Mouse (Mus musculus): ENCODE results near the gene Ncam1. TPM values are rescaled to one million over a fixed set of nuclear protein-coding genes. Genes with fewer than 3 reads are reported as not detected.

Gene Ncam1
- polyA plus RNA-seq, 1 experiment, result 3.2 TPM

GRCm38 (mm10) chr9:49483316-49483715 lies 315.4 kb downstream of the Ncam1 start:
- WGBS, result 58% methylated on average over 10 of the region's 10 CpGs

GRCm38 (mm10) chr9:49472126-49472525 lies 326.6 kb downstream of the Ncam1 start:
- H3K27me3 ChIP-seq (replicated peaks; ENCODE audit: control insufficient read depth, insufficient read depth, low read length), result no peaks in the 10 kb centered on the region
- no peak for DNase-seq
- H3K4me1 ChIP-seq (ENCODE audit: control insufficient read depth, insufficient read depth, low read length), result no peaks in the 10 kb centered on the region
- 65% methylated on average over 11 of the region's 11 CpGs for WGBS
- TF ChIP-seq POLR2A (IDR thresholded peaks at IDR 0.05; ENCODE audit: low read depth, low read length) (no peak), CTCF (conservative IDR thresholded peaks at IDR 0.05; ENCODE audit: insufficient read depth, insufficient read length, low read depth, low read length) (no peak)
- no peaks in the 10 kb centered on the region for H3K36me3 ChIP-seq (ENCODE audit: control insufficient read depth, insufficient read depth, low read length)
- no peak overlapping the region for H3K27ac ChIP-seq (ENCODE audit: insufficient read depth, low read depth, low read length)
- H3K4me3 ChIP-seq (ENCODE audit: insufficient read depth, low read depth, low read length), result no peak overlapping the region

More at GRCm38 (mm10) chr9:49483316-49483715, 315.4 kb downstream of the Ncam1 start:
- Histone ChIP-seq H3K4me3 (ENCODE audit: insufficient read depth, low read depth, low read length) (no peak overlapping the region), H3K36me3 (ENCODE audit: control insufficient read depth, insufficient read depth, low read length) (no peaks in the 10 kb centered on the region), H3K27me3 (replicated peaks; ENCODE audit: control insufficient read depth, insufficient read depth, low read length) (no peaks in the 10 kb centered on the region), H3K4me1 (ENCODE audit: control insufficient read depth, insufficient read depth, low read length) (no peaks in the 10 kb centered on the region), H3K27ac (ENCODE audit: insufficient read depth, low read depth, low read length) (no peak overlapping the region)
- TF ChIP-seq CTCF (conservative IDR thresholded peaks at IDR 0.05; ENCODE audit: insufficient read depth, insufficient read length, low read depth, low read length), result no peak
- no peak for DNase-seq

GRCm38 (mm10) chr9:49470946-49471345 lies 327.8 kb downstream of the Ncam1 start:
- H3K27ac ChIP-seq (ENCODE audit: insufficient read depth, low read depth, low read length), result no peak overlapping the region
- H3K4me1 ChIP-seq (ENCODE audit: control insufficient read depth, insufficient read depth, low read length), result no peaks in the 10 kb centered on the region
- TF ChIP-seq CTCF (conservative IDR thresholded peaks at IDR 0.05; ENCODE audit: insufficient read depth, insufficient read length, low read depth, low read length), result no peak
- no peak for TF ChIP-seq POLR2A (IDR thresholded peaks at IDR 0.05; ENCODE audit: low read depth, low read length)
- WGBS, result 85% methylated on average over 6 of the region's 6 CpGs
- no peaks in the 10 kb centered on the region for H3K27me3 ChIP-seq (replicated peaks; ENCODE audit: control insufficient read depth, insufficient read depth, low read length)
- no peak overlapping the region for H3K4me3 ChIP-seq (ENCODE audit: insufficient read depth, low read depth, low read length)
- no peak for DNase-seq
- no peaks in the 10 kb centered on the region for H3K36me3 ChIP-seq (ENCODE audit: control insufficient read depth, insufficient read depth, low read length)

GRCm38 (mm10) chr9:49470006-49470405 lies 328.7 kb downstream of the Ncam1 start:
- Histone ChIP-seq H3K27ac (ENCODE audit: insufficient read depth, low read depth, low read length) (no peak overlapping the region), H3K27me3 (replicated peaks; ENCODE audit: control insufficient read depth, insufficient read depth, low read length) (no peaks in the 10 kb centered on the region), H3K36me3 (ENCODE audit: control insufficient read depth, insufficient read depth, low read length) (no peaks in the 10 kb centered on the region), H3K4me3 (ENCODE audit: insufficient read depth, low read depth, low read length) (no peak overlapping the region), H3K4me1 (ENCODE audit: control insufficient read depth, insufficient read depth, low read length) (no peaks in the 10 kb centered on the region)
- no peak for DNase-seq
- TF ChIP-seq POLR2A (IDR thresholded peaks at IDR 0.05; ENCODE audit: low read depth, low read length) (no peak), CTCF (conservative IDR thresholded peaks at IDR 0.05; ENCODE audit: insufficient read depth, insufficient read length, low read depth, low read length) (no peak)
- 96% methylated on average over 19 of the region's 19 CpGs for WGBS

- TF ChIP-seq POLR2A (IDR thresholded peaks at IDR 0.05; ENCODE audit: low read depth, low read length), result no peak
- no peak for TF ChIP-seq CTCF (conservative IDR thresholded peaks at IDR 0.05; ENCODE audit: insufficient read depth, insufficient read length, low read depth, low read length)
- no peaks in the 10 kb centered on the region for H3K4me1 ChIP-seq (ENCODE audit: control insufficient read depth, insufficient read depth, low read length)
- 85% methylated on average over 3 of the region's 3 CpGs for WGBS
- no peaks in the 10 kb centered on the region for H3K36me3 ChIP-seq (ENCODE audit: control insufficient read depth, insufficient read depth, low read length)
- H3K4me3 ChIP-seq (ENCODE audit: insufficient read depth, low read depth, low read length), result no peak overlapping the region
- H3K27me3 ChIP-seq (replicated peaks; ENCODE audit: control insufficient read depth, insufficient read depth, low read length), result no peaks in the 10 kb centered on the region
- DNase-seq, result no peak
- H3K27ac ChIP-seq (ENCODE audit: insufficient read depth, low read depth, low read length), result no peak overlapping the region
Measured at GRCm38 (mm10) chr9:49456136-49456535, 342.6 kb downstream of the Ncam1 start.

- no peak overlapping the region for H3K27ac ChIP-seq (ENCODE audit: insufficient read depth, low read depth, low read length)
- 96% methylated on average over 1 of the region's 1 CpGs for WGBS
- no peaks in the 10 kb centered on the region for H3K36me3 ChIP-seq (ENCODE audit: control insufficient read depth, insufficient read depth, low read length)
- no peaks in the 10 kb centered on the region for H3K27me3 ChIP-seq (replicated peaks; ENCODE audit: control insufficient read depth, insufficient read depth, low read length)
- no peaks in the 10 kb centered on the region for H3K4me1 ChIP-seq (ENCODE audit: control insufficient read depth, insufficient read depth, low read length)
- TF ChIP-seq CTCF (conservative IDR thresholded peaks at IDR 0.05; ENCODE audit: insufficient read depth, insufficient read length, low read depth, low read length) (no peak), POLR2A (IDR thresholded peaks at IDR 0.05; ENCODE audit: low read depth, low read length) (no peak)
- DNase-seq, result no peak
- H3K4me3 ChIP-seq (ENCODE audit: insufficient read depth, low read depth, low read length), result no peak overlapping the region
Measured at GRCm38 (mm10) chr9:49452396-49452795, 346.3 kb downstream of the Ncam1 start.
